Comparison of ENCODE assay signal across 8 mouse cellular contexts in genomic region chr2:105016967-105017287, GRCm38 (mm10). TPM values are rescaled to one million over a fixed set of nuclear protein-coding genes. Genes with fewer than 3 reads are reported as not detected.
A peak's percentile ranks its signal among the peaks of the same experiment; 100 is the strongest.
DNase-seq lines count a peak whose midpoint lies in the region; ATAC-seq and TF ChIP-seq lines count a peak whose summit lies in the region.

TSS of gene Eif3m (minus strand) at chr2:105017080.

- peaks cover 2% of the 10 kb centered on the region for H3K4me1 ChIP-seq in cortical plate, adult 2 months (ENCODE audit: control insufficient read depth, insufficient read depth, low read length)
- H3K4me1 ChIP-seq in megakaryocyte, embryonic 14.5 days, result peaks cover 23% of the 10 kb centered on the region

- H3K36me3 ChIP-seq in megakaryocyte, embryonic 14.5 days (replicated peaks; ENCODE audit: low read length), result peaks cover 24% of the 10 kb centered on the region

- DNase-seq in gastrocnemius, adult 8-10 months (ENCODE audit: low spot score in 2 of 2), result peak; percentile 90
- DNase-seq in hindlimb bud, embryonic 11.5 days (ENCODE audit: extremely low spot score, low read depth, low spot score), result peak; percentile 46
- peak; percentile 88 to 94 for DNase-seq in left cerebral cortex, adult 8-10 months (ENCODE audit: low spot score in 2 of 2)
- peak; percentile 96 to 97 for DNase-seq in right cerebral cortex, postnatal 10 days (ENCODE audit: low spot score in 2 of 2)
- peak; percentile 92 for DNase-seq in urinary bladder, postnatal 25 days (ENCODE audit: low spot score)

- peak; percentile 60 for TF ChIP-seq POLR2A in cortical plate, adult 2 months (IDR thresholded peaks at IDR 0.05; ENCODE audit: extremely low read depth, insufficient read depth, low read length)

- no peak for TF ChIP-seq CTCF in cortical plate, adult 2 months (IDR thresholded peaks at IDR 0.05; ENCODE audit: extremely low read depth, insufficient read depth, low read length)

- H3K9me3 ChIP-seq in megakaryocyte, embryonic 14.5 days, result no peaks in the 10 kb centered on the region

- H3K27me3 ChIP-seq in megakaryocyte, embryonic 14.5 days (replicated peaks), result no peaks in the 10 kb centered on the region

- no peak within 1 kb of the TSS for H3K27ac ChIP-seq in cortical plate, adult 2 months (ENCODE audit: insufficient read depth, low read length)

- peak; percentile 93 for ATAC-seq in activated CD4-positive, CD25-positive, alpha-beta regulatory T cell, adult 4 months

- H3K4me3 ChIP-seq in cortical plate, adult 2 months (ENCODE audit: insufficient read depth, low read length), result peak within 1 kb of the TSS; percentile 65
- H3K4me3 ChIP-seq in megakaryocyte, embryonic 14.5 days (replicated peaks), result peak within 1 kb of the TSS; percentile 98

RNA-seq across cellular contexts. Expression of gene Eif3m, which starts in this region (rescaled TPM):
- polyA plus RNA-seq in activated CD4-positive, CD25-positive, alpha-beta regulatory T cell, adult 4 months (2017; shearing (Covaris generic)), result 100 to 1,000 TPM; 394 to 437 TPM
- 80.8 and 84.1 TPM in 2 replicates for polyA plus RNA-seq in cortical plate, adult 2 months (2012; rRNA removed)
- total RNA-seq in gastrocnemius, adult 8-10 months (2022), result 100 to 1,000 TPM in 3 of 4 experiments, 10 to 100 TPM in 1; 97.1 to 112 (median 104) TPM
- total RNA-seq in left cerebral cortex, adult 8-10 months (2022), result 10 to 100 TPM; 90.4 to 98.1 (median 92.0) TPM
- polyA plus RNA-seq in megakaryocyte, embryonic 14.5 days (2012; ENCODE audit: insufficient read depth, low replicate concordance), result 9.0 TPM in 1 of 2 replicates, not detected in the other

Comparison
In these comparisons a context has a peak if more than half of its experiments do, and no peak if none do; other contexts are left out.
1. DNase-seq: peak in every context shown above with its lines; median percentile 96 in right cerebral cortex, postnatal 10 days; 92 in urinary bladder, postnatal 25 days; 91 in left cerebral cortex, adult 8-10 months; 90 in gastrocnemius, adult 8-10 months; 46 in hindlimb bud, embryonic 11.5 days.